Comparison of ENCODE assay signal across 8 mouse cellular contexts in genomic region chr5:128976266-128976665, GRCm38 (mm10). TPM values are rescaled to one million over a fixed set of nuclear protein-coding genes. Genes with fewer than 3 reads are reported as not detected.
DNase-seq lines count a peak whose midpoint lies in the region; ATAC-seq and TF ChIP-seq lines count a peak whose summit lies in the region.

No protein-coding gene starts in this region.

- no peak overlapping the region for H3K4me2 ChIP-seq in heart, embryonic 12.5 days
- no peak overlapping the region for H3K4me2 ChIP-seq in hindbrain, postnatal 0 days (ENCODE audit: low read depth, low read length)

- H3K4me3 ChIP-seq in heart, adult 2 months = no peak overlapping the region
- H3K4me3 ChIP-seq in heart, embryonic 12.5 days = no peak overlapping the region
- H3K4me3 ChIP-seq in hindbrain, postnatal 0 days (ENCODE audit: low read length) = no peak overlapping the region

- TF ChIP-seq EP300 in heart, adult 2 months (IDR thresholded peaks at IDR 0.05; ENCODE audit: insufficient read depth, low read depth, low read length) = no peak

- no peaks in the 10 kb centered on the region for H3K27me3 ChIP-seq in heart, adult 2 months (ENCODE audit: control insufficient read depth, insufficient read depth, low read length)
- peaks cover 7% of the 10 kb centered on the region; the same call in 1 of the 2 replicates for H3K27me3 ChIP-seq in heart, embryonic 12.5 days (replicated peaks)
- H3K27me3 ChIP-seq in hindbrain, postnatal 0 days (ENCODE audit: insufficient read depth, low read length) = no peaks in the 10 kb centered on the region

- H3K27ac ChIP-seq in heart, adult 2 months = no peak overlapping the region
- H3K27ac ChIP-seq in heart, embryonic 12.5 days (ENCODE audit: poor library complexity, severe bottlenecking) = no peak overlapping the region
- no peak overlapping the region for H3K27ac ChIP-seq in hindbrain, postnatal 0 days

- no peaks in the 10 kb centered on the region for H3K79me2 ChIP-seq in heart, adult 2 months (replicated peaks; ENCODE audit: control insufficient read depth, insufficient read depth, low read length)

- ATAC-seq in heart, embryonic 12.5 days (ENCODE audit: insufficient number of reproducible peaks, low FRiP score) = no peak
- ATAC-seq in hindbrain, postnatal 0 days = peak; percentile 51; the same call in 1 of the 2 replicates
- ATAC-seq in megakaryocyte, adult 5-6 weeks (ENCODE audit: poor library complexity, severe bottlenecking) = peak; percentile 49
- no peak for ATAC-seq in activated CD4-positive, CD25-positive, alpha-beta regulatory T cell, adult 4 months

- WGBS in heart, adult 2 months = 32% methylated on average over 4 of the region's 4 CpGs
- WGBS in heart, embryonic 12.5 days = 34% methylated on average over 4 of the region's 4 CpGs
- 11% methylated on average over 4 of the region's 4 CpGs for WGBS in hindbrain, postnatal 0 days

- H3K36me3 ChIP-seq in heart, adult 2 months (ENCODE audit: control insufficient read depth, insufficient read depth, low read length) = no peaks in the 10 kb centered on the region
- H3K36me3 ChIP-seq in heart, embryonic 12.5 days = no peaks in the 10 kb centered on the region
- no peaks in the 10 kb centered on the region for H3K36me3 ChIP-seq in hindbrain, postnatal 0 days (ENCODE audit: insufficient read depth, low read length)

- intact Hi-C loops in heart, adult 2 months (cut with DNase I) = loop anchor here (10.0 kb wide), 1 partner anchor 241 kb away; no protein-coding TSS in a partner anchor

- no peak overlapping the region for H3K9ac ChIP-seq in heart, adult 2 months (ENCODE audit: low read depth, low read length)
- H3K9ac ChIP-seq in heart, embryonic 12.5 days = no peak overlapping the region
- no peak overlapping the region for H3K9ac ChIP-seq in hindbrain, postnatal 0 days (replicated peaks; ENCODE audit: low read length)

- H3K9me3 ChIP-seq in heart, embryonic 12.5 days (replicated peaks) = peaks cover 5% of the 10 kb centered on the region; the same call in 1 of the 2 replicates
- no peaks in the 10 kb centered on the region for H3K9me3 ChIP-seq in hindbrain, postnatal 0 days (ENCODE audit: low read length)

- peak; percentile 50 for TF ChIP-seq CTCF in heart, adult 2 months (IDR thresholded peaks at IDR 0.05)
- peak; percentile 83 for TF ChIP-seq CTCF in hindbrain, postnatal 0 days (IDR thresholded peaks at IDR 0.05; ENCODE audit: low read depth)

- DNase-seq in heart, adult 2 months = no peak
- peak; percentile 12 for DNase-seq in thymus, postnatal 25 days
- DNase-seq in thymus, adult 18-20 months = no peak
- DNase-seq in hindbrain, postnatal 0 days (ENCODE audit: low spot score) = peak; percentile 74
- no peak for DNase-seq in gastrocnemius, adult 18-20 months (ENCODE audit: low spot score)

- no peaks in the 10 kb centered on the region; the same call in 1 of the 2 replicates for H3K4me1 ChIP-seq in heart, adult 2 months (ENCODE audit: control insufficient read depth, insufficient read depth, low read length)
- no peaks in the 10 kb centered on the region for H3K4me1 ChIP-seq in heart, embryonic 12.5 days (replicated peaks)
- H3K4me1 ChIP-seq in hindbrain, postnatal 0 days (ENCODE audit: insufficient read depth, low read length) = no peaks in the 10 kb centered on the region

- TF ChIP-seq POLR2A in heart, adult 2 months (IDR thresholded peaks at IDR 0.05; ENCODE audit: insufficient read depth, low read depth, low read length) = no peak

RNA-seq across cellular contexts. Expression of gene Rimbp2, which starts 23.0 kb away (rescaled TPM):
- total RNA-seq in heart, adult 2 months (2021) = under 1 TPM in 1 of 2 experiments, not detected in 1; 0.07 TPM
- 0.06 and 0.15 TPM in 2 replicates for polyA plus RNA-seq in heart, adult 2 months (2012; rRNA removed)
- polyA plus RNA-seq in heart, embryonic 12.5 days (2016; fragmentation: Nextera tagmentation; extraction: Ambion mirVana) = 0.10 and 0.13 TPM in 2 replicates
- 18.9 and 20.9 TPM in 2 replicates for total RNA-seq in hindbrain, postnatal 0 days (2014; rRNA removed)
- polyA plus RNA-seq in hindbrain, postnatal 0 days (2015; fragmentation: Nextera tagmentation; extraction: Ambion mirVana) = 4.5 and 4.6 TPM in 2 replicates
- not detected in 2 replicates for total RNA-seq in megakaryocyte, adult 5-6 weeks (2015)
- total RNA-seq in megakaryocyte, adult 5-6 weeks (2017) = not detected in 2 replicates
- polyA plus RNA-seq in activated CD4-positive, CD25-positive, alpha-beta regulatory T cell, adult 4 months (2017; shearing (Covaris generic)) = not detected
- total RNA-seq in gastrocnemius, adult 18-20 months (2021) = not detected

RNA-seq across cellular contexts. Expression of gene Stx2, which starts 32.1 kb away (rescaled TPM):
- 10 to 100 TPM; 12.0 to 14.2 TPM for total RNA-seq in heart, adult 2 months (2021)
- 17.1 and 24.2 TPM in 2 replicates for polyA plus RNA-seq in heart, adult 2 months (2012; rRNA removed)
- 19.3 and 21.3 TPM in 2 replicates for polyA plus RNA-seq in heart, embryonic 12.5 days (2016; fragmentation: Nextera tagmentation; extraction: Ambion mirVana)
- 14.1 and 16.3 TPM in 2 replicates for total RNA-seq in hindbrain, postnatal 0 days (2014; rRNA removed)
- 11.9 and 15.0 TPM in 2 replicates for polyA plus RNA-seq in hindbrain, postnatal 0 days (2015; fragmentation: Nextera tagmentation; extraction: Ambion mirVana)
- 16.2 and 17.0 TPM in 2 replicates for total RNA-seq in megakaryocyte, adult 5-6 weeks (2015)
- 18.3 and 32.9 TPM in 2 replicates for total RNA-seq in megakaryocyte, adult 5-6 weeks (2017)
- 1 to 10 TPM in 1 of 2 experiments, under 1 TPM in 1; 0.88 to 3.0 TPM for polyA plus RNA-seq in activated CD4-positive, CD25-positive, alpha-beta regulatory T cell, adult 4 months (2017; shearing (Covaris generic))
- 1 to 10 TPM; 4.5 to 6.6 TPM for total RNA-seq in gastrocnemius, adult 18-20 months (2021)

RNA-seq across cellular contexts. Expression of gene Ran, which starts 43.6 kb away (rescaled TPM):
- total RNA-seq in heart, adult 2 months (2021) = 10 to 100 TPM; 88.2 to 99.2 TPM
- polyA plus RNA-seq in heart, adult 2 months (2012; rRNA removed) = 44.4 and 58.1 TPM in 2 replicates
- 426 and 432 TPM in 2 replicates for polyA plus RNA-seq in heart, embryonic 12.5 days (2016; fragmentation: Nextera tagmentation; extraction: Ambion mirVana)
- 156 and 159 TPM in 2 replicates for total RNA-seq in hindbrain, postnatal 0 days (2014; rRNA removed)
- 304 and 314 TPM in 2 replicates for polyA plus RNA-seq in hindbrain, postnatal 0 days (2015; fragmentation: Nextera tagmentation; extraction: Ambion mirVana)
- 244 and 276 TPM in 2 replicates for total RNA-seq in megakaryocyte, adult 5-6 weeks (2015)
- total RNA-seq in megakaryocyte, adult 5-6 weeks (2017) = 240 and 264 TPM in 2 replicates
- 100 to 1,000 TPM; 320 to 324 TPM for polyA plus RNA-seq in activated CD4-positive, CD25-positive, alpha-beta regulatory T cell, adult 4 months (2017; shearing (Covaris generic))
- 10 to 100 TPM; 68.9 to 83.3 TPM for total RNA-seq in gastrocnemius, adult 18-20 months (2021)

Comparison
In these comparisons a context has a peak if more than half of its experiments do, and no peak if none do; other contexts are left out.
1. DNase-seq: peak in thymus, postnatal 25 days (single experiment) and hindbrain, postnatal 0 days (single experiment); none in heart, adult 2 months (0 of 2), thymus, adult 18-20 months (0 of 2) and gastrocnemius, adult 18-20 months (single experiment).
2. ATAC-seq: peak in hindbrain, postnatal 0 days (single experiment) and megakaryocyte, adult 5-6 weeks (single experiment); none in heart, embryonic 12.5 days (single experiment) and activated CD4-positive, CD25-positive, alpha-beta regulatory T cell, adult 4 months (single experiment).
3. RNA of gene Rimbp2, which starts 23.0 kb away (total RNA-seq): 18.9 to 20.9 TPM in hindbrain, postnatal 0 days; not detected in gastrocnemius, adult 18-20 months, 0.07 TPM in heart, adult 2 months and not detected in megakaryocyte, adult 5-6 weeks; every median in the first group is over 10 times any median in the second.